Mouse (Mus musculus) forebrain, postnatal 0 days (tissue): ENCODE data around the gene Sppl3. TPM values are rescaled to one million over a fixed set of nuclear protein-coding genes. Genes with fewer than 3 reads are reported as not detected.

Experiments
- ATAC-seq: fragments of 200-750 bp; cut with Nextera tagmentation; 2 replicates; pipeline ENCODE4 v1.8.0; 2017; ENCODE audit warnings: mild to moderate bottlenecking, moderate library complexity
- DNase-seq: peaks from one replicate; pipeline ENCODE4 v3.0.0-alpha.2; 2015
- H3K27ac ChIP-seq: fragments of 300-500 bp; sonication (generic); 2 replicates; pipeline ENCODE4 v1.5.1; 2014; ENCODE audit warnings: low read depth, mild to moderate bottlenecking, antibody characterized with exemption, low read length, moderate library complexity, mixed read lengths
- H3K27me3 ChIP-seq: fragments of 300-500 bp; sonication (generic); 2 replicates; pipeline ENCODE4 v1.6.1; 2014; ENCODE audit warnings: mild to moderate bottlenecking, low read length, mixed read lengths; ENCODE audit not compliant: insufficient read depth
- H3K36me3 ChIP-seq: fragments of 300-500 bp; sonication (generic); 2 replicates; pipeline ENCODE4 v1.6.1; 2014; ENCODE audit warnings: mild to moderate bottlenecking, moderate library complexity; ENCODE audit not compliant: insufficient read depth
- H3K4me1 ChIP-seq: fragments of 300-500 bp; sonication (generic); 2 replicates; pipeline ENCODE4 v1.6.1; 2014; ENCODE audit warnings: antibody characterized with exemption; ENCODE audit not compliant: insufficient read depth
- H3K4me2 ChIP-seq: fragments of 300-500 bp; sonication (generic); 2 replicates; pipeline ENCODE4 v1.6.1; 2014; ENCODE audit warnings: low read depth, mild to moderate bottlenecking, moderate library complexity
- H3K4me3 ChIP-seq: fragments of 300-500 bp; sonication (generic); 2 replicates; pipeline ENCODE4 v1.5.1; 2014; ENCODE audit warnings: low read depth, low read length, mixed read lengths
- H3K9ac ChIP-seq: fragments of 300-500 bp; sonication (generic); 2 replicates; pipeline ENCODE4 v1.6.1; 2014; ENCODE audit warnings: mild to moderate bottlenecking
- H3K9me3 ChIP-seq: fragments of 300-500 bp; sonication (generic); 2 replicates; pipeline ENCODE4 v1.6.1; 2016; ENCODE audit warnings: low read length
- CTCF ChIP-seq: sonication (generic); IDR thresholded peaks from 2 replicates; pipeline ENCODE4 v1.5.1; 2016; ENCODE audit warnings: antibody characterized with exemption, control low read depth, low read depth
- WGBS: fragments of 180-500 bp; shearing (Covaris S2); extraction: QIAGEN DNeasy Blood & Tissue Kit; methylation state at CpG from one replicate; pipeline ENCODE4 v1.1.7; 2014; 5-methylcytosine and 5-hydroxymethylcytosine counted together
- polyA plus RNA-seq: library from polyadenylated mRNA; unstranded; fragments of >200 nt; fragmentation: Nextera tagmentation; extraction: Ambion mirVana; gene quantifications from 2 replicates; pipeline ENCODE4 v1.2.1, GENCODE M21; 2015
- total RNA-seq: library from RNA; depleted of rRNA; stranded (reverse); fragments of >200 nt; gene quantifications from 2 replicates; pipeline ENCODE4 v1.2.3, GENCODE M21; 2014

The Sppl3 gene
- total and polyA plus RNA-seq, 2 experiments from 2014 or later = 43.5 to 114 TPM

DNA sequence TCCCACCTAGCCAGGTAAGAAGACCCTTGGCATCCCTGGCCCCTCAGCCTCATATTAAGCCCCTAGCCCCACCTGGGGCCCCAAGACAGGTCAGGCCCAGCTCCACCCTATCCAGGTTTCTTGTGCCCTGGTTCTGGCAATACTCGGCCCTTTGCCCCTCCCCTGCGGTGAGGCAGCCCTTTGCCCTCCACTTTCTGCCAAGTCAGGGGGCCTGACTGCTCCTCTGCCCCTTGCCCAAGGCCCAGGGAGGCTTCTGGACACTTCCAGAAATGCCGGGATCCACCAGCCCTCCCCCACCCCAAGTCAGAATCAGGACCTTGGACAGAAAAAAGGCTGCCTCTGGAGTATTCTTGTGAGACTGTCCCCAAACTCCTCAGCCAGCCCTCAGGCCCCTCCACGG lies 41.9 kb upstream of the Sppl3 start:
- WGBS = 21% methylated on average over 4 of the region's 4 CpGs
- Histone ChIP-seq H3K4me3 (no peak overlapping the region), H3K9me3 (no peaks in the 10 kb centered on the region), H3K27ac (no peak overlapping the region), H3K9ac (no peak overlapping the region), H3K4me2 (no peak overlapping the region), H3K4me1 (no peaks in the 10 kb centered on the region), H3K27me3 (no peaks in the 10 kb centered on the region), H3K36me3 (no peaks in the 10 kb centered on the region)
- no peak for TF ChIP-seq CTCF
- DNase-seq (no peak), ATAC-seq (no peak)

DNA sequence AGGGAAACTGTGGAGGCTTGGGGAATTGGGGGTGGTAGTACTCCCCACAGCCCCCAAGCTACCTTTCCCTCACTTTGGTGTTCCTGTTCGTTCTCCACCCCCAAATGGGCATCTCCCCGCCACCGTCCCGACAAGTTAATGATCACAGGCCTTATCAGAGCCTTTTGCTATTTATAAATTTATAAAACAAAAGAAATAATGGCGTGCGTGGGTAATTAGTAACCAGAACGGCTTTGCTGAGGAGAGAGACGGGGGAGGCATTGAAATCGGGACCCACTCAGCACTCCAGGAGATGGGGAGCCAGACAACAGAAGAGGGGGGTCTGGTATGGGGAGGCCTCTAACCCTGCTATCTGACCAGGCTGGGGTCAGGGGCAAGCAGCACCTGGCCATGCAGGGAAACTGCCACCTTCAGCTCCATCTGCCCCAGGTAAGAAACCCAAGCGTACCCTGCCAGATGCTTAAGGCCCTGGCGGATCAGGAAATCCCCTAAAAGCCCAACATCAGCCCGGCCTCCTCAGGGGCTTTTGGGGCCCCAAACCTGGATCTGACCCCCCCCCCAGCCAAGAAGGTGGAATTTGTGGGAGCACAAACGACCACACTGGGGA lies 41.2 kb upstream of the Sppl3 start:
- H3K4me3 ChIP-seq = no peak overlapping the region
- H3K36me3 ChIP-seq = no peaks in the 10 kb centered on the region
- ATAC-seq = no peak
- TF ChIP-seq CTCF = no peak
- WGBS = 39% methylated on average over 13 of the region's 13 CpGs
- no peaks in the 10 kb centered on the region for H3K4me1 ChIP-seq
- H3K4me2 ChIP-seq = no peak overlapping the region
- H3K9me3 ChIP-seq = no peaks in the 10 kb centered on the region
- no peak for DNase-seq
- no peak overlapping the region for H3K27ac ChIP-seq
- no peak overlapping the region for H3K9ac ChIP-seq
- H3K27me3 ChIP-seq = no peaks in the 10 kb centered on the region

DNA sequence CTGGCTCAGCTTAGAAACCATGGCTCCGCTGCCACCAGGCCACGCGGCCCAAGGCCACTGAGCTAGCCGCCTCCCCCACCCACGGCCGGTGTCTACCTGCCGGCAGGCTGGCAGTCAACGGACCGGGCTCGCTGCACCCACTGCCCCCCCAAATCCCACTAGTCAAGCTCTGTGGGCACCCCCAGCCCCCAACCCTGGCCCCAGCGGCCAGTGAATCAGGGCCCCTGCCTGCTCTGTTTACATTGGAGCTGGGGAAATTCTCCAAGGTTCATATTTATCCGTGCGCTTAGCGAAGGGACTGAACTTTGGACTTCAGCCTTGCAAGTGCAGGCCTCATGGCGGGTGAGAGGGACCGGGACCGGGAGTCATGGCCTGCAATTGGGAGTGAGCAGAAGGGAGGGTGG lies 40.1 kb upstream of the Sppl3 start, which contains the start of gene Hnf1a:
Hnf1a (minus strand) TSS at position 271 of the 404 bp plus-strand sequence.
- Histone ChIP-seq H3K9me3 (no peaks in the 10 kb centered on the region), H3K36me3 (no peaks in the 10 kb centered on the region), H3K4me3 (no peak within 1 kb of the TSS), H3K27ac (no peak within 1 kb of the TSS), H3K9ac (no peak within 1 kb of the TSS), H3K27me3 (no peaks in the 10 kb centered on the region), H3K4me1 (no peaks in the 10 kb centered on the region), H3K4me2 (no peak within 1 kb of the TSS)
- TF ChIP-seq CTCF = no peak
- WGBS = 86% methylated on average over 17 of the region's 17 CpGs
- no peak for ATAC-seq
- DNase-seq = no peak

DNA sequence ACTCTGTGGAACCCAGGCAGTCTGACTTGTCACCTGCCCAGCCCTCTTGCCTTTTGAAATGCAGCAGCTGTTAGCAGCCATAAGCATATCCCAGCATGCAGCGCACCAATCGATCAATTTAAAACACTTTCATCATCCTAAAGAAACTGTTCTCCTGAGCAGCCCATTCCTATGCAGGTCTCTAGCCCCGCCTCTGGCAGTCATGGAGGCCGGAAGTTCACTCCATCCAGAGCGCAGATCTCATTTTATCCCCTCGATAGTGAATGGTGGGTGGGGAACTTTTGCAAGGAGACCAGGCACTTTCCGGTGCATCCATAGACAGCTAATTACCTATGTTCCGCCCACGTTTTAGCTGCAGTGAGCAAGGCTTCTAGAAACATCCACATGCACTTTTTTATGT lies 38.7 kb upstream of the Sppl3 start:
- Histone ChIP-seq H3K4me1 (no peaks in the 10 kb centered on the region), H3K9ac (no peak overlapping the region), H3K4me2 (no peak overlapping the region), H3K27me3 (no peaks in the 10 kb centered on the region), H3K4me3 (no peak overlapping the region), H3K36me3 (no peaks in the 10 kb centered on the region), H3K9me3 (no peaks in the 10 kb centered on the region), H3K27ac (no peak overlapping the region)
- ATAC-seq (no peak), DNase-seq (no peak)
- 84% methylated on average over 9 of the region's 9 CpGs for WGBS
- no peak for TF ChIP-seq CTCF

DNA sequence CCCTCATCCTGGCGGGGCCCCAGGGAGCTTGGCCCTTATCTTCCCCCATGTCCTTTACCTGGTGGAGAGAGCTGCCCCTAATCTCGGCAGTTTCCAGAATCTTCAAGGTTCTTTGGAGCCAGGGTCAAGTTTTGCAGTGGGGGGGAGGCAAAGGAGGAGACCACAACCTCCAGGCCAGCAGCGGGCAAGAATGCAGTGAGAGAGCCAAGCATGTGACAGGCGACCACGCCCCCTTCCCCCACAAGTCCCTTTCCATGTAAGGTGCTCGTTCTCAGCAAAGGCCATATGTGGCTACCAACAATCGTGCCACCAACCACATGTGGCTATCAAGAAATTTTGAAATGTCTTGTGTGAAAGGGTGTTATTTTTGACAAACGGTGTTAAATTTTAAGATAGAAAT lies 37.8 kb upstream of the Sppl3 start:
- Histone ChIP-seq H3K27me3 (no peaks in the 10 kb centered on the region), H3K4me3 (no peak overlapping the region), H3K4me1 (no peaks in the 10 kb centered on the region), H3K9ac (no peak overlapping the region), H3K4me2 (no peak overlapping the region), H3K9me3 (no peaks in the 10 kb centered on the region), H3K27ac (no peak overlapping the region), H3K36me3 (no peaks in the 10 kb centered on the region)
- ATAC-seq (no peak), DNase-seq (no peak)
- no peak for TF ChIP-seq CTCF
- 81% methylated on average over 8 of the region's 8 CpGs for WGBS

DNA sequence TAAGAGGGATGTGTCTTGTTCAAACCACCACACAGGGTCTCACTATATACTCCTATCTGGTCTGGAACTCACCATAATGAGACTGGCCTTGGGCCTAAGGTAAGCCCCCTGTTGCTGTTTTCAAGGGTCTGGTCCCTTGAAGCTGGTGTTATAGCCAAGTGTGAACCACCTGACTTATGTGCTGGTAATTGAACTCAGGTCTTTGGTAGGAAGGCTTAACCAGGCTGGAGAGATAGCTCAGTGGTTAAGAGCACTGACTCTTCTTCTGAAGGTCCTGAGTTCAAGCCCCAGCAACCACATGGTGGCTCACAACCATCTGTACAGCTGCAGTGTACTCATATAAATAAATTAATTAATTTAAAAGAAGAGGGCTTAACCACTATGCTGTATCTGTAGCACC lies 34.0 kb upstream of the Sppl3 start:
- no peak for DNase-seq
- Histone ChIP-seq H3K4me2 (no peak overlapping the region), H3K9ac (no peak overlapping the region), H3K9me3 (no peaks in the 10 kb centered on the region), H3K4me1 (no peaks in the 10 kb centered on the region), H3K36me3 (no peaks in the 10 kb centered on the region), H3K4me3 (no peak overlapping the region), H3K27ac (no peak overlapping the region), H3K27me3 (no peaks in the 10 kb centered on the region; the same call in 1 of the 2 replicates)
- no peak for ATAC-seq
- no peak for TF ChIP-seq CTCF

DNA sequence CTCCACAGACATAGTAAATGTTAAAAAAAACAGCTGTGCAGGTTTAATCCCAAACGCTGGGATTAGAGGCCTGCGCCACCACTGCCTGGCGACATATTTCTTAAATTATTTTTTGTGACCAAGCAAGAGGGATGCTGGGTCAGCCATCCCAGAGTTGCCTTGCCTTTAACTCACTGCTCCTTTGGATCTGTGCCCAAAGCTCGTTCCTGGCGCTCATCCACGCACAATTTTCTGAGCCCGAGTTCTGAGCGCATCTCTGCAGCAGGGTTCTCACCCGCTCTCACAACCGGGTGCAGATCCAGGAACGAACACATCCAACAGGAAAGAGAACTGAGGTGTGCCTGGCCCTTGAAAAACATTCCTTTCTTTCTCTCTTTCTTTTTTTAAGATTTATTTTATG lies 32.5 kb upstream of the Sppl3 start:
- Histone ChIP-seq H3K4me2 (no peak overlapping the region), H3K27me3 (no peaks in the 10 kb centered on the region; the same call in 1 of the 2 replicates), H3K9me3 (no peaks in the 10 kb centered on the region), H3K27ac (no peak overlapping the region), H3K4me1 (no peaks in the 10 kb centered on the region), H3K9ac (no peak overlapping the region), H3K4me3 (no peak overlapping the region), H3K36me3 (no peaks in the 10 kb centered on the region)
- ATAC-seq (no peak), DNase-seq (no peak)
- 44% methylated on average over 11 of the region's 11 CpGs for WGBS
- TF ChIP-seq CTCF = no peak
